Mouse (Mus musculus) liver, postnatal 0 days (tissue): ENCODE data around the gene Gm20388.

Experiments
- CTCF ChIP-seq: sonication (generic); IDR thresholded peaks from 2 replicates; pipeline ENCODE4 v1.5.1; 2016; ENCODE audit warnings: antibody characterized with exemption, low read depth
- EP300 ChIP-seq: IDR thresholded peaks from 2 replicates; pipeline ENCODE4 v1.6.1; 2016; ENCODE audit warnings: antibody characterized with exemption, low read depth, mild to moderate bottlenecking

DNA sequence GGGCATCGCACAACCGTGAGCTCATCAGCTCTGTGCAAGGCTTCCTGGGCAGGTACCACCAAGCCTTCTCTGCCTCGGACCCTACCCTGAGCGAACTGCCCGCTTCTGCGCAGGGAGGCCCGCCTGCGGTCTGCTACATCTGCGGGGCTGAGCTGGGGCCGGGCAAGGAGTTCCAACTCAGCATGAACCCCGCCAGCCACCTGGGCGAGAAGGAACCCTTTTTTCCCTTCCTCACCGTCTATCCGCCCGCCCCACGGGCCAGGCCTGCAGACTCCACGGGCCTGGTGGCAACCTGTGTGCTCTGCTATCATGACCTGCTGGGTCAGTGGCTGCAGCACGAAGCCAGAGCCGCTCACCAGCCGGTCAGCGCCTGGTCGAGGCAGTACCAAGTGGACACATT lies 319.4 kb downstream of the Gm20388 start:
- TF ChIP-seq CTCF (no peak), EP300 (no peak)
